Mouse (Mus musculus) kidney, adult 2 months (tissue): Measurements from ENCODE around the gene Polh. TPM values are rescaled to one million over a fixed set of nuclear protein-coding genes. Genes with fewer than 3 reads are reported as not detected.

Experiments
- DNase-seq: peaks from one replicate; pipeline ENCODE4 v3.0.0; 2021
- H3K27ac ChIP-seq: fragments of 200-500 bp; 2 replicates; pipeline ENCODE4 v1.5.1; 2012; ENCODE audit warnings: low read depth, low read length, control low read depth, inconsistent platforms; ENCODE audit not compliant: insufficient read depth
- H3K27me3 ChIP-seq: fragments of 200-500 bp; replicated peaks from 2 replicates; pipeline ENCODE4 v1.6.1; 2012; ENCODE audit warnings: mild to moderate bottlenecking, moderate library complexity, low read length, inconsistent platforms; ENCODE audit not compliant: control insufficient read depth, insufficient read depth
- H3K36me3 ChIP-seq: fragments of 200-500 bp; 2 replicates; pipeline ENCODE4 v1.6.1; 2012; ENCODE audit warnings: mild to moderate bottlenecking, moderate library complexity, low read length, inconsistent platforms; ENCODE audit not compliant: control insufficient read depth, insufficient read depth
- H3K4me1 ChIP-seq: fragments of 200-500 bp; 2 replicates; pipeline ENCODE4 v1.6.1; 2011; ENCODE audit warnings: low read length; ENCODE audit not compliant: control insufficient read depth, insufficient read depth
- H3K4me3 ChIP-seq: fragments of 200-500 bp; 2 replicates; pipeline ENCODE4 v1.5.1; 2011; ENCODE audit warnings: mild to moderate bottlenecking, low read depth, low read length, control low read depth; ENCODE audit not compliant: insufficient read depth
- CTCF ChIP-seq: fragments of 200-500 bp; conservative IDR thresholded peaks from 2 replicates; pipeline ENCODE4 v1.5.1; 2011; ENCODE audit warnings: low read depth, mild to moderate bottlenecking, control low read depth, low read length, moderate library complexity, mixed read lengths; ENCODE audit not compliant: insufficient read depth, insufficient read length
- POLR2A ChIP-seq: fragments of 200-500 bp; IDR thresholded peaks from one replicate; pipeline ENCODE4 v1.6.1; 2011; ENCODE audit warnings: low read depth, low read length, control low read depth
- WGBS: fragments of 180-500 bp; shearing (Covaris S2); methylation state at CpG from one replicate; pipeline ENCODE4 v1.1.7; 2018; 5-methylcytosine and 5-hydroxymethylcytosine counted together
- polyA plus RNA-seq: library from polyadenylated mRNA; depleted of rRNA; stranded (reverse); fragments of >200 nt; gene quantifications from 2 replicates; pipeline ENCODE4 v1.2.3, GENCODE M21; 2012

Gene Polh
- polyA plus RNA-seq, 1 experiment, result 3.8 TPM

DNA sequence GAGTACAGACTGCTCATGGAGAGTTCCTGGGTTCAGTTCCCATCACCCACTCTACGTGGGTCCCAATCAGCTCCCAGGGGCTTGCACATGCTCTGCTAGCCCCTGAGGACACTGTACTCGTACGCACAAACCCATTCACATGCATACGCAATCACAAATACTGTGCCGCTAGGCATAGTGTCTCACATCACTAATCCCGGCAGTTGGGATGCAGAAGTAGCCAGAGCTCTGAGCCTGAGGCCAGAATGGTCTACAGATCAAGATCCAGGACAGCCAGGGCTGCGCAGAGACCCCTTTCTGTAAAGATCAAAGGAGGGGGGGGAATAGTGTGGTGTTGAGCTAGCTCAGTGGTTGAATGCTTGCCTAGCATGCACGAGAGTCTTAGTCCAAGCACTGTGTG lies 45.3 kb downstream of the Polh start:
- H3K36me3 ChIP-seq, result no peaks in the 10 kb centered on the region
- no peak overlapping the region for H3K4me3 ChIP-seq
- TF ChIP-seq CTCF (no peak), POLR2A (no peak)
- H3K4me1 ChIP-seq, result peaks cover 8% of the 10 kb centered on the region; the same call in 1 of the 2 replicates
- no peak for DNase-seq
- 84% methylated on average over 8 of the region's 8 CpGs for WGBS
- no peak overlapping the region for H3K27ac ChIP-seq
- H3K27me3 ChIP-seq, result no peaks in the 10 kb centered on the region

DNA sequence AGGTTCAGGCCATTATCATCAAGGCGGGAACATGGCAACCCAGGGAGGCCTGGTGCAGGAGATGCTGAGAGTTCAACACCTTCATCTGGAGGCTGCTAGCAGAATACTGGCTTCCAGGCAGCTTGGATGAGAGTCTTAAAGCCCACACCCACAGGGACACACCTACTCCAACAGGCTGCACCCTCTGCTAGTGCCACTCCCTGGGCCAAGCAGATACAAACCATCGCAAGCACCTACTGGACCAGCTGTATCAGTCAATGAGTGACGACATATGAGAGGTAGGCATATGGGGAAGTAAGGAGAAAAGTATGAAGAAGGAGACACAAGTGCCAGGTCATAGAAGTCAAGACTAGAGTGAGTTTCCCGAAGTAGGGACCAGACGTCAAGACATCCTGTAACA lies 45.8 kb downstream of the Polh start:
- Histone ChIP-seq H3K36me3 (no peaks in the 10 kb centered on the region), H3K27ac (no peak overlapping the region), H3K4me1 (peaks cover 8% of the 10 kb centered on the region; the same call in 1 of the 2 replicates), H3K27me3 (no peaks in the 10 kb centered on the region), H3K4me3 (no peak overlapping the region)
- DNase-seq, result no peak
- no peak for TF ChIP-seq CTCF
- no peak for TF ChIP-seq POLR2A
- 78% methylated on average over 5 of the region's 5 CpGs for WGBS

DNA sequence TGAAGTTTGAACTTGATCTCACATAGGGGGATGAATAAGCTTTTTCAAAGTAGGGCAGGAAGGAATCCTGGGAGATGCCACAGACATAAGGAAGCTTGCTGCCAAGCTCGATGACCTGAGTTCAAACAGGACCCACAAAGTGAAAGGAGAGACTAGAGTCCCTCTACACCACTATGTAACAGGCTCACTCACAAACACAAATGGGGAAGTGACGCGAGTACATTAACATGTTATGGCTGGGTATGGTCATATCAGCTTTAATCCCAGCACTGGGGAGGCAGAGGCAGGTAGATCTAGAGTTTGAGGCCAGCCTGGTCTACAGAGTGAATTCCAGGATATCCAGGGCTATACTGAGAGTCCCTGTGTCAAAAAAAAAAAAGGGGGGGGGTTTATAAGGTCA lies 48.1 kb downstream of the Polh start:
- TF ChIP-seq CTCF (no peak), POLR2A (no peak)
- DNase-seq, result no peak
- WGBS, result 84% methylated on average over 3 of the region's 3 CpGs
- no peak overlapping the region for H3K4me3 ChIP-seq
- H3K36me3 ChIP-seq, result no peaks in the 10 kb centered on the region
- no peaks in the 10 kb centered on the region for H3K27me3 ChIP-seq
- H3K4me1 ChIP-seq, result 0 out of 2 replicates have a peak, but pooled peaks cover 6% of the 10 kb centered on the region
- H3K27ac ChIP-seq, result no peak overlapping the region

DNA sequence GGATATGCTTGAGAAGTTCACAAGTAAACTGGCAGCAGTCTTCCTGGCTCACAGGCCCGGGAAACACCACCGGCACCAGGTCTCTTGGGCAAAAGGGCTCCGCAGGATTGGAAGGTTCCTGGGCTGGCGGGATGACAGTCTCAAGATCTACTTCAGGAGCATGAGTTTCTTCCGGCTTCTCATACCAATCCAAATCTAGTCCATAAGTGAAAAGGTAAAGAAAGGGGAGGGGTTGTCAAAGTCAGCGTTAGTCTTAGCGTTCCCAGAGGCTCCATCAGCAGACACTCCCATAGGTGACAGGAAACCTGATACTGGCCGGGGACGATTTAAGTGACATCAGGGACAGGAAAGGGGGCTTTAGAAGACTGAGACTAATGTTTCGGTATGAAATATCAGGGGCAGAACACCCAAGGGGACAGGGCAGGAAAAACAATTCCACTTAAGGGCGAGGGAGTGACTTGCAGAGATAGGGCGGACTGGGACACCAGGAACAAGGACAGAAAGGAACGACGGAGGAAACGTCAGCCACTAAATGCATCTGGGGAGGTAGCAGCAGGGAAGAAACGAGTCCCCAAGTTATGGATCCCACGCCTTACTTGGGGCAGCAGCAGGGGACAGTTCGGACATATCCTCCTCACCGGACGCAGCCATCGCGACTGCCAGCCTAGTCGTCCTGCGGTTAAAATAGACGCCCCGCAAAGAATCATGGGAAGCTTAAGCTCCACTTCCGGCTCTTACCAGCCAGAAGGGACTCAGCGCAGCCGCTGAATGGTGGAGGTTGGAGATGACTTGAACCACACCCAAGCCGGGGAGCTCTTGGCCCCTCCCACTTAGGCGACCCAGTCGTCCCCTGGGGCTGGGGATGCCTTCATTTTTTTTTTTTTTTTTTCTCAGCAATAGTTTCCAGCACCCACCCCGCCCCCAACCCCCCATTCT lies 49.3 kb downstream of the Polh start, which contains the start of gene Mad2l1bp:
Gene Mad2l1bp, minus strand, starts transcription at position 707 of the 936 bp plus-strand sequence.
- Histone ChIP-seq H3K4me1 (0 out of 2 replicates have a peak, but pooled peaks cover 3% of the 10 kb centered on the region), H3K36me3 (no peaks in the 10 kb centered on the region), H3K27ac (peak within 1 kb of the TSS; percentile 56), H3K27me3 (no peaks in the 10 kb centered on the region), H3K4me3 (peak within 1 kb of the TSS; percentile 79)
- 1% methylated on average over 33 of the region's 33 CpGs for WGBS
- peak; percentile 94 for TF ChIP-seq POLR2A
- no peak for TF ChIP-seq CTCF
- DNase-seq, result peak; percentile 96

DNA sequence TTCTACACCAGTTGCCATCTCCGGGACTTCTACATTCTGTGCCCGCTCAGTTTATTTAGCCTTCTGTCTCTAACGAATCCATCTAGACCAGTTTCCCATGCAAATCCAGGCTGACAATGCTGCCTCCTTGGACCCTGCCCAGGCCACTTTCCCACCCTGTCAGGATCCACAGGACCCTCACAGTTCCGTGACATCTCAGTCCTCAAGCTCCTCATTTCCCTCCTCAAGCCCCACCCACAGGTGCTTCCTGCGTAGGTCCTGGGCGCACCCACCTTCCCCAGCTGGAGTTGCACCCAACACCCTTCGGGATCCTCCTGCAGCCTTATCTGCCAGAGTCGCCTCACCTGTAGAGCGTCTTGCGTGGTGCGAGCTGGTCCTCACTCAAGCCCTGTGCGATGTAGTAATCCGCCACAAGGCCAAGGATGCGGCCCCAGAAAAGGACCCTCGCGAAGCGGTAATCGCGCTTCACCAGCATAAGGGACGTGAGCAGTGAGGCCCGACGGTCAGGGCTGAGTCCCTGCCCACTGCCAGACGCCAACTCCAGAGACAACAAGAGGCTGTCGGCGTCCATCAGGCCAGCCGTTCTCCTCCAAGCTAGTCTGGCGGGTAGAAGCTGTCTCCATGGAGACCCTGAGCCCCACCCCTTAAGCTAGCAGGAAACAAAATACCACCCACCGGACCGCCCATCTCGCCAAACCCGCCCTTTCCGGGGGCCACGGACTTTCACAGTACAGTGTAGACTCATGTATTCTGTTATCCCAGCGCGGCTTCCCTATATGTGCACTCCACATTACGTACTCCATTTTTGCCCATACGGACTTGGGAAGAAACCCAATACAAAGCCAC lies 58.6 kb downstream of the Polh start, which contains the start of gene Rsph9:
Gene Rsph9, minus strand, starts transcription at position 639 of the 846 bp plus-strand sequence.
- Histone ChIP-seq H3K36me3 (no peaks in the 10 kb centered on the region), H3K27me3 (no peaks in the 10 kb centered on the region), H3K4me1 (no peaks in the 10 kb centered on the region), H3K4me3 (peak within 1 kb of the TSS; percentile 57), H3K27ac (no peak within 1 kb of the TSS)
- TF ChIP-seq POLR2A (no peak), CTCF (no peak)
- WGBS, result 6% methylated on average over 37 of the region's 37 CpGs
- DNase-seq, result peak; percentile 92

DNA sequence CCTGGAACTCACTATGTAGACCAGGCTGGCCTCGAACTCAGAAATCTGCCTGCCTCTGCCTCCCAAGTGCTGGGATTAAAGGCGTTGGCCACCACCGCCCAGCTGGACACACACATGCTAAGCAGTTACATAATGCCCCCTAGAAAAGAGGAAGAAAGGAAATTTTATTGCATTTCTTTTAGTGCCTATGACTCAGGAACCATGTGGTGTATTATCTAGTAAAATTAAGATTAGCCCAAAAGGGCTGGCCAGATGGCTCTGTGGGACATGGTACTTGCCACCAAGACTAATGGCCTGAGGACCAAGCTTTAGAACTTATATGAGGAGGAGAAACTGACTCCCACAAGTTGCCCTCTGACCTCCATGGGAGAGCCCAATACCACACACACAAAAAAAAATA lies 62.6 kb downstream of the Polh start:
- no peak for DNase-seq
- Histone ChIP-seq H3K27me3 (no peaks in the 10 kb centered on the region), H3K4me3 (no peak overlapping the region), H3K4me1 (no peaks in the 10 kb centered on the region), H3K36me3 (no peaks in the 10 kb centered on the region), H3K27ac (no peak overlapping the region)
- TF ChIP-seq CTCF (no peak), POLR2A (no peak)
- 89% methylated on average over 3 of the region's 3 CpGs for WGBS

DNA sequence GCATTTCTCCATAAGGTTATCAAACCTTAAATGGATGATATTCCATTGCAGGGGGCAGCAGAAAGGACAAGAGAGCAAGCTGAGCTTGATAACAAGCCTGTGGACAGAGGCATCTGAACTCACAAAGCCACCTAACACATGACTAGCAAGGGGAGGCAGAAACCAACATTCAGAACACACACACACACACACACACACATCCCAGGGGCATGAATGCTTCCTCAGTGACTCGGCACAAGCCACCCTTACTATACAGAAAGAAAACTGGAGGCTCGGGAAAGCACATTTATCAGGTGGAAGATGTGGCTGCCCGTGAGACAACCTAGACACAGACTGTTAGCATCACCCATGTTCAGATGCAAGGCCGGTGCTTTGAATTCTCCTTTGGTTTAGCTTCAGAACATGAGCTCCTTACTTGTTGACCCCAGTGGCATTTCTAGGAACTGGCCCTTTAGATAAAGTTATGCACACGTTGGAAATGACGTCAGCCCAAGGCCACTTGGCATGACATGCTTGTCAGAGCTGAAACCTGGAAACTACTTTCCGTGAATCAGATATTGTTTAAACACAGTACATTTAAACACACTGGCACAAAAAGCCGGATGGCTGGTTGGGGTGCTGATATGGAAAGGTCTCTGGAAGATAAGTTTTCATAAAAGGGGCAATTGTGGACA lies 63.7 kb downstream of the Polh start:
- no peak for DNase-seq
- WGBS, result 77% methylated on average over 8 of the region's 8 CpGs
- no peak overlapping the region for H3K4me3 ChIP-seq
- H3K4me1 ChIP-seq, result no peaks in the 10 kb centered on the region
- no peak overlapping the region for H3K27ac ChIP-seq
- TF ChIP-seq CTCF (no peak), POLR2A (no peak)
- H3K36me3 ChIP-seq, result no peaks in the 10 kb centered on the region
- H3K27me3 ChIP-seq, result no peaks in the 10 kb centered on the region
